9 mouse cellular contexts compared by ENCODE assay signal in the genomic region with DNA sequence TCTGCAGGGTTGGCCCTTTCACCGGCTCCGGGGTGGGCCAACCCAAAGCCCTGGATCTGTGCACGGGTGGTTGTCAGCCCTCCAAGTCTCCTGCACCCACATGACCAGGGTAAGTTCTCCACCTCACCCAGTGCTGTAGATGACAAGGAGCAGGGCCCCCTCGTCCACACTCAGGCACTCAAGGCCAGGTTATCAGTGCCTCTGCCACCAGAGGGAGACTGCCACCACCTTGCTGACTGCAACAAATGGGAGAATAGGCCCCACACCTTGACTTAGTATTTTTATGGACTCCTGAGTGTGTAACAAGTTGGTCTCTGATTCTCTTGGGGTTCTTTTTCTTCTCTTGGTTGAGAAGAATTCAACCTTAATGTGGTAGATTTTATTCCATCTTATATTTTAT. TPM values are rescaled to one million over a fixed set of nuclear protein-coding genes. Genes with fewer than 3 reads are reported as not detected.
A peak's percentile ranks its signal among the peaks of the same experiment; 100 is the strongest.
DNase-seq lines count a peak whose midpoint lies in the region; ATAC-seq and TF ChIP-seq lines count a peak whose summit lies in the region.
"Had no signal": no experiment of that assay in that cellular context is flagged by ENCODE, and none has a peak within 500 bp of the region (broad histone marks: within the 10 kb centered on the region; RNA-seq: fewer than 3 reads in every experiment).

No protein-coding gene starts in this region.

- 53% methylated on average over 4 of the region's 4 CpGs for WGBS in kidney, postnatal 0 days
- WGBS in kidney, embryonic 16.5 days, result 55% methylated on average over 4 of the region's 4 CpGs

- DNase-seq in kidney, postnatal 0 days (ENCODE audit: low spot score), result peak; percentile 10
- no peak for DNase-seq in embryo, embryonic 11 days
- DNase-seq in heart, adult 9 months (ENCODE audit: low spot score in 2 of 2), result no peak
- DNase-seq in gastrocnemius, postnatal 36 days, result no peak

- H3K9ac ChIP-seq in kidney, postnatal 0 days (ENCODE audit: low read depth, low read length), result no peak overlapping the region
- H3K9ac ChIP-seq in kidney, embryonic 16.5 days (replicated peaks; ENCODE audit: low read length), result no peak overlapping the region
- H3K9ac ChIP-seq: midbrain, embryonic 13.5 days had no signal

- H3K9me3 ChIP-seq in kidney, postnatal 0 days (replicated peaks; ENCODE audit: low read length), result no peaks in the 10 kb centered on the region
- no peaks in the 10 kb centered on the region for H3K9me3 ChIP-seq in kidney, embryonic 16.5 days (ENCODE audit: low read length)
- peaks cover 6% of the 10 kb centered on the region for H3K9me3 ChIP-seq in E14TG2a.4 (ENCODE audit: low read length)
- H3K9me3 ChIP-seq: midbrain, embryonic 13.5 days had no signal

- no peaks in the 10 kb centered on the region for H3K36me3 ChIP-seq in kidney, postnatal 0 days (ENCODE audit: insufficient read depth, low read length)
- H3K36me3 ChIP-seq in kidney, embryonic 16.5 days (ENCODE audit: insufficient read depth, low read length), result no peaks in the 10 kb centered on the region
- H3K36me3 ChIP-seq in E14TG2a.4 (ENCODE audit: insufficient read depth, low read length), result no peaks in the 10 kb centered on the region
- H3K36me3 ChIP-seq: midbrain, embryonic 13.5 days had no signal

- no peak overlapping the region for H3K27ac ChIP-seq in kidney, postnatal 0 days
- H3K27ac ChIP-seq in kidney, embryonic 16.5 days (ENCODE audit: low read length), result no peak overlapping the region
- H3K27ac ChIP-seq: midbrain, embryonic 13.5 days had no signal

- ATAC-seq in kidney, postnatal 0 days (replicated peaks; ENCODE audit: low FRiP score, low read depth), result no peak
- no peak for ATAC-seq in kidney, embryonic 16.5 days (ENCODE audit: low FRiP score, low TSS enrichment)
- ATAC-seq in erythroid progenitor cell, adult 5-6 weeks (replicated peaks; ENCODE audit: low FRiP score, poor library complexity, severe bottlenecking), result peak; percentile 52; the same call in 1 of the 2 replicates
- peak; percentile 72 for ATAC-seq in megakaryocyte-erythroid progenitor cell, adult 5-6 weeks (replicated peaks; ENCODE audit: low FRiP score, low TSS enrichment, poor library complexity, severe bottlenecking)
- ATAC-seq: midbrain, embryonic 13.5 days had no signal

- peak; percentile 56 for TF ChIP-seq CTCF in kidney, postnatal 0 days (IDR thresholded peaks at IDR 0.05; ENCODE audit: low read depth)
- peak; percentile 49 for TF ChIP-seq CTCF in E14TG2a.4 (conservative IDR thresholded peaks at IDR 0.05; ENCODE audit: low read length)

- H3K27me3 ChIP-seq in kidney, postnatal 0 days (ENCODE audit: insufficient read depth, low read length), result no peaks in the 10 kb centered on the region
- H3K27me3 ChIP-seq in kidney, embryonic 16.5 days (ENCODE audit: insufficient read depth, low read length), result no peaks in the 10 kb centered on the region
- H3K27me3 ChIP-seq in E14TG2a.4 (ENCODE audit: insufficient read depth, low read length), result no peaks in the 10 kb centered on the region
- H3K27me3 ChIP-seq: midbrain, embryonic 13.5 days had no signal

- intact Hi-C loops in gastrocnemius, postnatal 36 days (cut with DNase I), result no loop called here

- H3K4me1 ChIP-seq in kidney, postnatal 0 days (replicated peaks; ENCODE audit: insufficient read depth, low read length), result no peaks in the 10 kb centered on the region
- H3K4me1 ChIP-seq in kidney, embryonic 16.5 days (ENCODE audit: insufficient read depth, low read length), result peaks cover 9% of the 10 kb centered on the region
- H3K4me1 ChIP-seq in E14TG2a.4 (replicated peaks; ENCODE audit: low read depth, low read length), result peaks cover 40% of the 10 kb centered on the region

- no peak overlapping the region for H3K4me3 ChIP-seq in kidney, postnatal 0 days (replicated peaks; ENCODE audit: low read depth, low read length)
- H3K4me3 ChIP-seq in kidney, embryonic 16.5 days (ENCODE audit: low read length), result no peak overlapping the region
- no peak overlapping the region for H3K4me3 ChIP-seq in E14TG2a.4 (replicated peaks; ENCODE audit: low read length)
- H3K4me3 ChIP-seq: midbrain, embryonic 13.5 days had no signal

- H3K4me2 ChIP-seq in kidney, postnatal 0 days (ENCODE audit: low read length), result no peak overlapping the region
- H3K4me2 ChIP-seq in kidney, embryonic 16.5 days (replicated peaks; ENCODE audit: low read depth, low read length), result no peak overlapping the region
- H3K4me2 ChIP-seq: midbrain, embryonic 13.5 days had no signal

RNA-seq across cellular contexts. Expression of a gene that starts 2.4 kb away (rescaled TPM):
- polyA plus RNA-seq in kidney, postnatal 0 days (2015; fragmentation: Nextera tagmentation; extraction: Ambion mirVana), result 0.24 and 0.32 TPM in 2 replicates
- 0.31 and 0.39 TPM in 2 replicates for polyA plus RNA-seq in kidney, embryonic 16.5 days (2015; fragmentation: Nextera tagmentation; extraction: Ambion mirVana)
- total RNA-seq in erythroid progenitor cell, adult 5-6 weeks (2015; ENCODE audit: low replicate concordance), result not detected in 2 replicates
- total RNA-seq in erythroid progenitor cell, adult 5-6 weeks (2017; ENCODE audit: low replicate concordance), result not detected in 2 replicates
- not detected in 2 replicates for total RNA-seq in megakaryocyte-erythroid progenitor cell, adult 5-6 weeks (2014; fragmentation: Nextera tagmentation)
- 0.11 TPM in 1 of 2 replicates, not detected in the other for total RNA-seq in megakaryocyte-erythroid progenitor cell, adult 5-6 weeks (2017)
- under 1 TPM; 0.17 to 0.18 TPM for total RNA-seq in gastrocnemius, postnatal 36 days (2021)

RNA-seq across cellular contexts. Expression of a gene that starts 13.5 kb away (rescaled TPM):
- polyA plus RNA-seq in kidney, postnatal 0 days (2015; fragmentation: Nextera tagmentation; extraction: Ambion mirVana), result 85.1 and 88.0 TPM in 2 replicates
- 69.8 and 75.4 TPM in 2 replicates for polyA plus RNA-seq in kidney, embryonic 16.5 days (2015; fragmentation: Nextera tagmentation; extraction: Ambion mirVana)
- total RNA-seq in erythroid progenitor cell, adult 5-6 weeks (2015; ENCODE audit: low replicate concordance), result 47.9 and 52.4 TPM in 2 replicates
- 52.2 and 55.8 TPM in 2 replicates for total RNA-seq in erythroid progenitor cell, adult 5-6 weeks (2017; ENCODE audit: low replicate concordance)
- total RNA-seq in megakaryocyte-erythroid progenitor cell, adult 5-6 weeks (2014; fragmentation: Nextera tagmentation), result 35.2 and 38.9 TPM in 2 replicates
- 53.7 and 73.3 TPM in 2 replicates for total RNA-seq in megakaryocyte-erythroid progenitor cell, adult 5-6 weeks (2017)
- 10 to 100 TPM; 39.9 to 42.9 TPM for total RNA-seq in gastrocnemius, postnatal 36 days (2021)

Comparison
In these comparisons a context has a peak if more than half of its experiments do, and no peak if none do; other contexts are left out.
1. ATAC-seq: peak in erythroid progenitor cell, adult 5-6 weeks (single experiment) and megakaryocyte-erythroid progenitor cell, adult 5-6 weeks (single experiment); none in kidney, postnatal 0 days (single experiment) and kidney, embryonic 16.5 days (single experiment).